Mouse (Mus musculus) ES-E14 (cell line): Measurements from ENCODE around the gene Cpeb4. TPM values are rescaled to one million over a fixed set of nuclear protein-coding genes. Genes with fewer than 3 reads are reported as not detected.

ENCODE experiments used
- DNase-seq: peaks from one replicate; pipeline ENCODE4 v3.0.0-alpha.2; 2013; ENCODE audit warnings: low read depth, low spot score
- H3K27ac ChIP-seq: 2 replicates; pipeline ENCODE4 v1.5.1; 2012; ENCODE audit warnings: low read depth, mild to moderate bottlenecking, low read length, moderate library complexity, mixed read lengths; ENCODE audit not compliant: poor library complexity, insufficient read depth, severe bottlenecking
- H3K36me3 ChIP-seq: 2 replicates; pipeline ENCODE4 v1.6.1; 2012; ENCODE audit warnings: mild to moderate bottlenecking, low read length, moderate library complexity, mixed read lengths; ENCODE audit not compliant: control insufficient read depth, poor library complexity, insufficient read depth, severe bottlenecking
- H3K4me1 ChIP-seq, 2 experiments: fragments of 150-350 bp in 1 of 2; sonication (generic) in 1 of 2; 2 replicates each; pipeline ENCODE4 v1.6.1; 2012; ENCODE audit warnings: low read length in 2 of 2, mild to moderate bottlenecking in 1 of 2, mixed read lengths in 1 of 2; ENCODE audit not compliant: control insufficient read depth in 2 of 2, insufficient read depth in 2 of 2, poor library complexity in 1 of 2
- H3K4me3 ChIP-seq, 2 experiments: fragments of 150-350 bp in 1 of 2; sonication (generic) in 1 of 2; 2 replicates each; pipeline ENCODE4 v1.5.1; 2012; ENCODE audit warnings: low read length in 2 of 2, low read depth in 1 of 2, mild to moderate bottlenecking in 1 of 2, mixed read lengths in 1 of 2; ENCODE audit not compliant: insufficient read depth in 1 of 2, poor library complexity in 1 of 2, severe bottlenecking in 1 of 2
- H3K9ac ChIP-seq: 2 replicates; pipeline ENCODE4 v1.6.1; 2012; ENCODE audit warnings: low read depth, mild to moderate bottlenecking, low read length, mixed read lengths; ENCODE audit not compliant: poor library complexity, insufficient read depth, severe bottlenecking
- H3K9me3 ChIP-seq: fragments of 150-350 bp; sonication (generic); 2 replicates; pipeline ENCODE4 v1.6.1; 2012; ENCODE audit warnings: low read depth, mild to moderate bottlenecking, low read length; ENCODE audit not compliant: control insufficient read depth, insufficient read depth
- CHD2 ChIP-seq: IDR thresholded peaks from 2 replicates; pipeline ENCODE4 v1.6.1; 2014; ENCODE audit warnings: mild to moderate bottlenecking, low read depth, low read length, inconsistent platforms
- HCFC1 ChIP-seq: IDR thresholded peaks from 2 replicates; pipeline ENCODE4 v1.6.1; 2012; ENCODE audit warnings: low read length, inconsistent platforms, borderline replicate concordance; ENCODE audit not compliant: insufficient read depth
- MAFK ChIP-seq: IDR thresholded peaks from 2 replicates; pipeline ENCODE4 v1.6.1; 2014; ENCODE audit warnings: mild to moderate bottlenecking, low read depth, low read length, inconsistent platforms; ENCODE audit not compliant: insufficient read depth
- ZC3H11A ChIP-seq: IDR thresholded peaks from 2 replicates; pipeline ENCODE4 v1.6.1; 2012; ENCODE audit warnings: low read depth, mild to moderate bottlenecking, inconsistent platforms, low read length, borderline replicate concordance
- ZNF384 ChIP-seq: IDR thresholded peaks from 2 replicates; pipeline ENCODE4 v1.6.1; 2012; ENCODE audit warnings: low read depth, low read length, inconsistent platforms
- in situ Hi-C, 2 experiments: fragments of 600-800 bp; cut with MboI; formaldehyde crosslinking; loops; one replicate each; pipeline ENCODE4 v1.15.1; 2025; ENCODE audit warnings: low sequenced_read_pairs in 2 of 2, inconsistent platforms in 1 of 2; ENCODE audit not compliant: unreplicated experiment in 2 of 2
- total RNA-seq: library from RNA; depleted of rRNA; stranded (reverse); fragments of 300-350 nt; gene quantifications from 2 replicates; pipeline ENCODE4 v1.2.3, GENCODE M21; 2012

Gene Cpeb4
- total RNA-seq, 1 experiment, result 11.5 TPM

- in situ Hi-C loops, result no loop called here
- no peaks in the 10 kb centered on the region for H3K9me3 ChIP-seq
Observed at GRCm38 (mm10) chr11:31848725-31849124, 23.3 kb upstream of the Cpeb4 start.

GRCm38 (mm10) chr11:31850156-31850775, 21.7 kb upstream of the Cpeb4 start:
- Histone ChIP-seq H3K9me3 (no peaks in the 10 kb centered on the region), H3K27ac (no peak overlapping the region), H3K4me3 (no peak overlapping the region), H3K9ac (no peak overlapping the region), H3K4me1 (no peaks in the 10 kb centered on the region), H3K36me3 (no peaks in the 10 kb centered on the region)
- no peak for DNase-seq
- in situ Hi-C loops, result no loop called here
- TF ChIP-seq ZC3H11A (no peak), HCFC1 (no peak)

More at GRCm38 (mm10) chr11:31848725-31849124, 23.3 kb upstream of the Cpeb4 start:
- H3K4me1 ChIP-seq, result no peaks in the 10 kb centered on the region
- TF ChIP-seq HCFC1, result no peak
- no peak for TF ChIP-seq ZC3H11A
- no peak for TF ChIP-seq CHD2
- no peak for TF ChIP-seq ZNF384
- TF ChIP-seq MAFK, result no peak
- no peak overlapping the region for H3K4me3 ChIP-seq
- no peaks in the 10 kb centered on the region for H3K36me3 ChIP-seq
- H3K27ac ChIP-seq, result no peak overlapping the region
- no peak overlapping the region for H3K9ac ChIP-seq
- no peak for DNase-seq

GRCm38 (mm10) chr11:31850995-31851394, 21.0 kb upstream of the Cpeb4 start:
- no peak overlapping the region for H3K4me3 ChIP-seq
- in situ Hi-C loops, result no loop called here
- no peaks in the 10 kb centered on the region for H3K9me3 ChIP-seq
- no peak overlapping the region for H3K9ac ChIP-seq
- no peaks in the 10 kb centered on the region for H3K4me1 ChIP-seq
- DNase-seq, result no peak
- no peak overlapping the region for H3K27ac ChIP-seq
- no peak for TF ChIP-seq CHD2
- TF ChIP-seq ZNF384, result no peak
- no peak for TF ChIP-seq MAFK
- no peak for TF ChIP-seq ZC3H11A
- no peak for TF ChIP-seq HCFC1
- no peaks in the 10 kb centered on the region for H3K36me3 ChIP-seq

DNA sequence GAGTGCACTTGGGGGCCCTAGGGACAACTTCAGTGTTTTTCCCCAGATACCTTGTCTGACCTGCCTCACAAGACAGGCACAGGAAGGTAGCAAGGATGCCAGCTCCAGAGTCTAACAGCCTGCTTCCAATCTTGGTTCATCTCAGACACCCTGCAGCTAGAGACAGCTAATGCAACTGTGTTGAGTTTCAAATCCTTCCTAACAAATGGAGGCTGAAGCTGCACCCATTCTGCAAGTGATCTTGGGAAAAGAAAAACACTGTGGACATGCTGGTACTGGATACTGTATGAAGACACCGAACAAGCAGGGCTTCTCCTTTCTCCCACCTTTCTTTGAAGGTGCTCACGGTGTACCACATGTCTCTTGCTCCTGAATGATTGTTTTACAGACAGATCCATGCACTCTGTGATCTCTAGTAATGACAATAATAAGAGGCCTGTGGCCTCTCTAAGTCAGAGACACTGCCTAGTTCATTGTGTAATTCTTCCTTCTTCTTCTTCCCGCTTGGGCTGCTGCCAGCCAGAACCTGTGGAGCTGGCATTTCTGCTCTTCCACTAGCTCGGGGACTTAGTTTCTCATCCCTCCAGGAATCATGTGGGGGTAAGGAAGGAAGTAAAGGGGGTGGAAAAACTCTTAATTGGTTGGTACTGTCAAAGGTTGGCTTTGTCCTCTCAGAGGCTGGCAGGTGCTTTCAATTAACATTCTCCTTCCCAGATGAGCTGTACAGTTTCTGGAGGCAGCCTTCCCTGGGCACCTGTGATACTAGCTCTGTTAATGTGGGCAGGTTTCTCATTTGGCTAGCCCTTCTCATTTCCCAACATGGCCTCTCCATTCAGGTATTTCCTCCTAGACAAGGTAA, 20.1 kb upstream of the Cpeb4 start:
- TF ChIP-seq ZC3H11A (no peak), CHD2 (no peak), HCFC1 (no peak), MAFK (no peak), ZNF384 (no peak)
- H3K9me3 ChIP-seq, result no peaks in the 10 kb centered on the region
- H3K4me1 ChIP-seq, result no peaks in the 10 kb centered on the region
- in situ Hi-C loops, result no loop called here
- H3K27ac ChIP-seq, result no peak overlapping the region
- H3K4me3 ChIP-seq, result no peak overlapping the region
- H3K9ac ChIP-seq, result no peak overlapping the region
- no peak for DNase-seq
- H3K36me3 ChIP-seq, result no peaks in the 10 kb centered on the region

- Histone ChIP-seq H3K9me3 (no peaks in the 10 kb centered on the region), H3K9ac (no peak overlapping the region), H3K27ac (no peak overlapping the region), H3K36me3 (no peaks in the 10 kb centered on the region), H3K4me3 (no peak overlapping the region), H3K4me1 (no peaks in the 10 kb centered on the region)
- DNase-seq, result no peak
- in situ Hi-C loops, result no loop called here
- no peak for TF ChIP-seq MAFK
- no peak for TF ChIP-seq CHD2
- no peak for TF ChIP-seq HCFC1
- no peak for TF ChIP-seq ZNF384
- TF ChIP-seq ZC3H11A, result no peak
Observed at GRCm38 (mm10) chr11:31854955-31855354, 17.1 kb upstream of the Cpeb4 start.
